Mouse (Mus musculus) urinary bladder, postnatal 36 days (tissue): Measurements from ENCODE around the gene Rasal2.

ENCODE experiments used
- DNase-seq, 2 experiments: peaks; one replicate each; pipeline ENCODE4 v3.0.0; 2022; ENCODE audit warnings: low spot score in 2 of 2, mixed read lengths in 1 of 2

The Rasal2 gene

DNA sequence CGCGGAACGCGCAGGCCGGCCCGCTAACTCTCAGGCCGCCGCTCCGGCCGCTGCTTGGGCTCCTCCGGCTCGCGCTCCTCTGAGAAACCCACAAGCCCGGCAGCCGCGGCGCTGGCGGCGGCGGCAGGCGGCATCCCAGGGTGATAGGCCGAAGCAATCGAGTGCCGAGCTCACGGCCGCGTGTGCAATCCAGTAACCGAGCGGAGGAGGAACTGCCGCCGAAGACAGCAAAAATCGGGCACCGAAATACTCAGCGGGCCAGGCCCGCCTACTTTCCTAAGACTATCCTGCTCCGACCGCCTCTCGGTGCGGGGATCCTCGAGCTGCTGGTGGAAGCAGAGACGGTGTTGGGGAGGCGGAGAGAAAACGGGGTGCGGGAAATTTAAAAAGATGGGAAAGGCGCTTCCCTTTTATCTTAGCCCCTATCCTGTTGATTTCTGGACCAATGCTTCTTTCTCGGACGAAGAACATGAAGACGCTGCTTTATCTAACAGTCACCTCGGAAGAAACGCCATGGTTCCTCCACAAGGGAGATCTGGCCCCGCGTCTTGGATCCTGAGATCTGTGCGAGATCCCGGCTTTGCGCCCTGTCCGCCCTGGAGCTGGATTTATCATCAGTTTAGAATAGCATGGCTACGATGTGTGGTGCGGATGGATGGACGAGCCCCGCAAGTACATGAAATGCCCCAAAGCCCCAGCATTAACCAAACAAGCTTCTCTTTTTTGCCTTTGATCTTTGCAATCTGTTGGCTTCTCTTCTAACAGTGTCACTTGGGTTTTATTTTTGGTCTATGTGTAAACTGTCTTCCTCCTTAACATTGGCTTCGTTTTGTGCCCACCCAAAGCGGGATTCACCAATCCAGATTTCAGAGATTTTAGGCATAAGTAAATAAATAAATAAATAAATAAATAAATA, at the start of gene Rasal2:
Gene Rasal2 (minus strand): TSS at position 142 of the 916 bp plus-strand sequence.
- peak; percentile 90 to 93 for DNase-seq

DNA sequence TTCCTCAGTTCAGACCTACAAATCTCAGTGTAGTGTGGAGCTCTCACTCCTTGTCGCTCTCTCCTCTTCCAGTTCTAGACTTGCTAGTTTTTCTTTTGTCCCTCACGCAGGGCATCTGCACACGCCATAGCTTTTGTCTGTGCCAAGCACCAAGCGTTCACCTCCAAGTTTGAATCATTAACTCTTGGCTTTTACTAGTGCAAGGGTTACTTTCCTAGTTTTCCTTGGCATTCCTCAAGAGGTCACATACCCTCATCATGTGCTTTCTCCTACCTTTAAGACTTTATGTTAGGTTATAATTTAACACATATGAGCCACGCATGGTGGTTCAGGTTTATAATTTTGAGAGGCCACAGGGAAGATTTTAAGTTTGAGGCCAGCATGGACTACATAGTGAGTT, 48.9 kb upstream of the Rasal2 start:
- DNase-seq, result no peak

DNA sequence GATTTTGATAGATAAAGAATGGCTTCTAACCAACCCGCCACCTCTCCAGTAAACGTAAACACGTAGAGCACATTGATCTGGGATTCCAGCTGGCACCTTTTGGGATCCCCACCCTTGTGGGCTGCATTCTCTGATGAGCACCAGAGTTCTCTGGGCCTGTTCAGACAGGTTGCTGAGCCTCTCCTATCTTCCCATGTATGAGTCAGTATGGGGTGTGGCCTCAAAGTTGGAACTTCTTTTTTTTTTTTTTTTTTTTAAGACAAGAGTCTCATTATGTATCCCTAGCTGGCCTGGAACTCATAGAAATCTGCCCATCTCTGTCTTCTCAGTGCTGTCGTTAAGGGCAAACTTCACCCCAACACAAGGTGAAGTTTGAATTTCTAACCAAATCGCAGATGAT, 47.5 kb upstream of the Rasal2 start:
- DNase-seq, result no peak

DNA sequence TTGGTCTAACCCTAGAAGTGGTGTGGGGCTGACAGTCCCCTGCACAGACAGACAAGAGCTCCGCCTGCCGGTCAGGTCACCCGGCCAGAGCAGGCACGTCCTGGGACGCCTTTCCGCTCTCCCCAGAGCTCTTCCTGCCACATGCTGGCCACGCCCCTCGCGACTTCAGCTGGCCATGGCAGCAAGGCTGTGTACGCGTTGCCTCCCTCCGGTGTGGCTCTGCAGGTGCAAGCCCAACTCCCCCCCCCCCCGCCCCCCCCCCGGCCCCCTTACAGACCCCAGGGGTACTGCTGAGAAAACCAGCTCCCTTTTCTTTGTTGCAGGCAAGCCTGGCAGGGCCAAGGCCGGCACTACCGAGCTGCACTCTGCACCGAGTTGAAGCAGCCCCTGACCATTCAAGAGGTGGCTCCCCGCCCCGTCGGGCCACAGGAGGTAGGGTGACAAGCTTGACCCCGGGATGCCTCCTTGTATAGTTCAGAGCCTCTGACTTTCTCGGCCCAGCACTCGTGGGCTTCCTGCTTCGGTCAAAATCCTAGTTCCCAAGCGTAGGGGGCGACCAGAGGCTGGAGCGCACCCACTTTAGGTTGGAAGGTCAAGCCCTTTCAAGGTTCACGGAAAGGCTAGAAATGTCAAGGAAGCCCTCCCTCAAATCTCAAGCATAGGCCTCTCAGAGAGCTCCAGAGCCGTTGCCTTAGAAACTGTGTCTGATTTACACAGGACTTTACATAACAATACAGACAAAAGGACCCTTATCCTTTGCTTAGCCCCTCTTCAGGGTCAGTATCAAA, 46.2 kb upstream of the Rasal2 start, which contains the start of gene Cryzl2:
Gene Cryzl2 (plus strand): TSS at position 157 of the 788 bp plus-strand sequence.
- peak; percentile 53 to 79 for DNase-seq

DNA sequence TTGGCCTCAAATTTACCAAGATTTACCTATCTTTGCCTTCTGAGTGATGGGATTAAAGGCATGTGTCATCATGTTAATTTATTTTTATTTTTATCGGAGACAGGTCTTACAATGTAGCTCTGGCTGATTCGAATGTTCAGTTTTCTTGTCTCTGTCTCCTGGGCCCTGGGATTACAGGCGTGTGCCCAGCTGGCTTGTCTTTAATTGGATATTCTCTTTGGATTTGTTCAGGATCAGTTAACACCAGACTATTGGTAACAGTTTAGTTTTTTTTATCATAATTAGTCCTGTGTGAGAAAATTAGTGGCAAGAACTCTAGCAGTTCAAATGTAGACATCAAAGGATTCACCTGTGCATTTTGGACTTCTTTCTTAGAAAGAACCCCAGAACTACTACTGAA, 45.4 kb upstream of the Rasal2 start:
- DNase-seq, result no peak

GRCm38 (mm10) chr1:157454876-157455275, 42.5 kb upstream of the Rasal2 start:
- DNase-seq, result no peak

DNA sequence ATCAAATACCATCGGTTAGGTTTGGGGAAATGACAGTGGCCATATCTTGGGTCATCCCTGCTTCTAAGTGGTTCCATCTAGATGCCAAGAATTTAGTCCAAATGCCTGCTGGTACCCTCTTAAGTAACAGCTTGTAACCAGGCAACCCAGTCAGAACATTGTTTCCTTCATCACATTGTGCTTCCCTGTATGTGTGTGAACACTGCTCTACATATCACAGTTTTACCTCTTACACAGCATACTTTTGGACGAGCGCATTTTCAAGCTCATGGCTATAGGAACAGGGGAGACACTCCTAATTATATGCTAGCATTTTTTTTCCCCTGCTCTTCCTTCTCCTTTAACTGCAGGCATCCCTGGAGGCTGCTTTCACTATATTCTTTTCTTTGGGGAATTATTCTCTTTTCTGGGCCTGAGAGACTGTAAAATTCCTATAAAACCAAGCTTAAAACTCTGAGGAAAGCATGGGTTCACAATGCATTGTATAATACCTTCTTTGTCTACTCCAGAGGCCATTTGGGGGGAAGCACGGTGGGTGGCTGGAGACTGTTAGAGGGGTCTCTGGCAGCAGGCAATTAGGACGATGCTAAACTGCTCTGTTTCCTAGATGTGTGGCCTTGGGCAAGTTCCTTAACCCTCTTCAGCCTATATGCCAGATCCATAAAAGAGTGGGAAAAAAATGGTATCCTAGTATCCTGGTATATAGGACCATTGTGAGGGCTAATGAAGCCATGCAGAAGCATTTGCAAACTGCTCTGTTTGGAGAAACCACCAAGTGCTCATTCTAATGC, 40.6 kb upstream of the Rasal2 start:
- no peak for DNase-seq

- DNase-seq, result no peak
Measured at GRCm38 (mm10) chr1:157452284-157452683, 39.9 kb upstream of the Rasal2 start.

DNA sequence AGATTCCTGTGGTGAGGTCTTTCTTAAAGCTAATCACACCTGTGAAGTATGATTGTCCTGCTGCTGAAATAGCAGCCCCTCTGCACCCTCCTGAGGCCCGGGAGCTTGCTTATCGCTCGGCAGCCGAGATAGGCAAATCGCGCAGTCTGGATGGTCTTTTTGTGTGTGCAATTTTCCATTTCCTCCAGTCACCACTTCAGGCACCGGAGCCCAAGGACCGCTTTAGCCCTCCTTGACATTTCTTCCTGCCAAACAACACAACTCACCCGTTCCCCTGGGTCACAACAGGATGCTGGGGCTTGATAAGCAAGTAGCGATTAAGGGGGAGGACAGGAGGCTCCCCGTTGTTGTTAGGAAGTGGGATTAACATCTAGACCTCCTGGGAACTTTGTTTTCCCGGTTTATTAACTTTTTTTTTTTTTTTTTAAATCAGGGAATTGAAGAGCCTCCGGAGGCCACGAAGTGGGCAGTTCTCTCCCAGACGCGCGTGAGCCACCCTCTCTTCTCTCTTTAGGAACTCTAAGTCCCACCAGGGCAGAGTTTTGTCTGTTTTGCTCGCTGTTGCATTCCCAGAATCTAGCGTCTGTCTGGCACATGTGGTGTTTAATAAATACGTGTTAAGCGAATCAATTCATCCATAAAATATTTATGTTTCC, 37.7 kb upstream of the Rasal2 start:
- no peak for DNase-seq

DNA sequence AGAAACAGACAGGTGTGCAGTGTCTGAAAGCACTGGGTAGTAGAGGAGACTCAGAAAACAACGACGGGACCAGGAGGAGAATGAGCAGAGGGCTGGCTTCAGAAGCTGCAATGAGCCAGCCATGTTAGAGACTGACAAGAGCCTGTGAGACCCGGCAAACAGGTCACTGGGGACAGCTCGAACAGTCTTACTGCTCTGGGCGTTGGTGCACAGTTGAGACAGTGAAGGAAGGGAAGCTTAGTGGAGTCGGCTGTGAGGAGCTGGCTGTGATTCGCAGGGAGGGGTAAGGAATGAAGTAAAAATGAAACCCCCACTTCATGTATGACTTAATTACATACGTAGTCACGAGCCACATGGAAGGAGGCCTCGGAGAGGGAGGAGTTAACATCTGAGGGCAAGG, 37.1 kb upstream of the Rasal2 start:
- no peak for DNase-seq

DNA sequence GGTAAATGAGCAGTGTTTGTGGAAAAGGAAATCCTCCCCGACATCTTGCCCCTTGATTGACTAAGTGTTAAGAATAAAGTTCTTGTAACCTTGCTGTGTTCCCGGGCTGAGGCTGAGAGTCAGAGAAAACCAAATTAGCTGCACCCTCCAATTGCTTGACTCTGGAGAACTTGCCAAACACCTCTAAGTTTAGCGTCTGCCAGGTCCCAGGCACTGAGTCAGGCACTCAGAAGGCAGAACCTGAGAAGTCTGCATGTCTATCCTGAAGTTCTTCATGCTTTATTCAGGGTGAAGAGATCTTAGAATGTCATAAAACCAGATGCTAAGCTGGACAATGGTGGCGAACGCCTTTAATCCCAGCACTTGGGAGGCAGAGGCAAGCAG, 36.4 kb upstream of the Rasal2 start:
- no peak for DNase-seq

DNA sequence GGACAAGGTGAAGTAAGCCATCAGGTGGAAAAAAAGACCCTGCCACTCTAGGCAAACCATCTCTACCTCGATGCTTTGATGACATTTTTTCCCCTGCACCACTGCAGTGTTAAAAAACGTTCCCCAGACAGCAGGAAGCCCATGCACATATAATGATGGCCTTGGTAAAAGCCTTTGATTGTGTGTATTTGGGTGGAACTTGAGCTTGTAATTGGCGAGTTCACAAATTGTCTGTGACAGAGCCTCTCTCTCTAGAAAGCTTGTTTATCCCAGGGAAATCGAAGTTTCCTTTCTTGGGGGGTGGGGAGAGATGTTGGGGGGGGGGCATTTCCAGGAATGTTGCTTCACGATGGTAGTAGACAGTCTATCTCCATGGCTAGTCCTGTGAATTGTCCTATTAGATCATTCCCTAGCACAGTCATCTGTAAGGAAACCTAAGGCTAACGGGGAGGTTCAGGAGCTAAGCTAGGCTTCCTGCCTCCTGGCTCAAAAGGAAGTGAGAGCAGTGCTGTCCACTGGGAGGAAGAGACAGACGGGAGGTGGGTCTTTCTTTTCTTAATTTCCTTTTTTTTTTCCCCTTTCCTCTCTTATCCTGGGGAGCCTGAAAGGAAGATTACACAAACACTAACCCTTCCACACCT, 35.9 kb upstream of the Rasal2 start:
- no peak for DNase-seq

DNA sequence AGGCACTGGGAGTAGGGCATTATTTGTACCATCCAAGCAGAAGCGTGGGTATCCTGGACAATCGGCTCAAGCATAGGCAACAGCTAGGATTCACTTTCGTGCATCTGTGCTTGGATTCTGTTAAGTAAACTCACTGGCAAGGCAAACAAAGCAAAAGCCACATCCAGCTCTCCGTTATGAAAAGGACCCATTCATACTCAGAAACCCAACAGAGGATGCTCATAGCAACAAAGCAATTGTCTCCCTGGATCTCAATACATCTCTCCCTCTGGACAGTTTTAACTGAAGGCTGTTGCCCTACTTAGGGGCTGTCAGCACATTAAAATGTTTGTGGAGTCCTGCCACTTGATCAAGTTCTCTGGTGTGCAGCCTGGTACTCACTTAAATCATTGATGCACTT, 34.7 kb upstream of the Rasal2 start:
- no peak for DNase-seq

DNA sequence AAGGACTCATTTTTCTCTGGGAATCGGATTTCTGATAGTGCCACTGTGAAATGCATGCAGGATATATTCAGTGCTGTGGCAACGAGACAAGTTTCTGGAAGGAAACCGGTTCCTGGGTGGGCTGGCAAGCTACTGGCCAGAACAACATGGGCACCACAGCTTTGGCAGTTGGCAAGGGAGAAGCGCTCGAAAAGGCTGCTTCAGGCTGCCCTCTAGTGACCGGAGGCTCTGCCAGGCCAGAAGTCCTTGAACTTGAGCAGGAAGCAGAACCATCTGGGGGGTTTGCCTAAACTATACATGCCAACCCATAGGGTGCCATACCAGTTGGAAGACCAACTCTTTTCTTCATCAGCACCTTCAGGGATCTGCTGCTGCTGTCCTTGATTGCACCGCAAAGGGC, 33.9 kb upstream of the Rasal2 start:
- DNase-seq, result peak; percentile 33 to 68

- DNase-seq, result no peak
Measured at GRCm38 (mm10) chr1:157445398-157445910, 33.1 kb upstream of the Rasal2 start.

DNA sequence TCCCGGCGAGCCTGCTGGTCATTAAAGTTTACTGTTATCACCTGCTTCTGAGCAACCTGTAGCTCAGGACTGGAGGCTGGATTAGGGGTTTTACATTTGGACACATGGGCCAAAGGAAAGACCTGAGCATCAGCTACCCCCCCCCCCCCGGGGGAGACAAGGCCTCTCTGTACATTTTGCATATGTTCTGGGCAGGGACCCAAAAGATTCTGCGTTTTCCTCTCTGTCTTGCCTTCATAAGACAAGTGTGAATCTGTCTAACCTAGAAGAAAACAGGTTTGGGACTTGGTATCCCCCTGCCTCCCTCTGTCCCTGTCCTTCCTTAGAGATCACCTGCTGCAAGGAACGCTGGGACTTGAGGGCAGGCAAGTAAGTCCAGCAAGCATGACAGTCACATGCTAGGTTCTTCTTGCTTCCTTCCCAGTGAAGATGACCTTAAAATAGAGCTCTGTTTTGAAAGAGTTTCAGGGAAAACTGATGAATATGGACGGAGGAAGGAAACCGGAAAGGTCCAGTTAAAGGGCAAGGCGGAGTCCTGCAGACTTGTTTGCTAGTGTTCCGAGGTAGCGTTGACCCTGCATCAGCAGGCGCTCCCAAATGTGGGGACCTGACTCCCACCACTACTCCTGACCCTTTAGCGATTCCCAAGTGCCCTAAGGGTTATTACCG, 32.4 kb upstream of the Rasal2 start:
- no peak for DNase-seq

- no peak for DNase-seq
Measured at GRCm38 (mm10) chr1:157443723-157444561, 31.5 kb upstream of the Rasal2 start.

GRCm38 (mm10) chr1:157443026-157443722, 30.8 kb upstream of the Rasal2 start:
- peak in 1 of 2 experiments; percentile 25 for DNase-seq
